In the genomic region with DNA sequence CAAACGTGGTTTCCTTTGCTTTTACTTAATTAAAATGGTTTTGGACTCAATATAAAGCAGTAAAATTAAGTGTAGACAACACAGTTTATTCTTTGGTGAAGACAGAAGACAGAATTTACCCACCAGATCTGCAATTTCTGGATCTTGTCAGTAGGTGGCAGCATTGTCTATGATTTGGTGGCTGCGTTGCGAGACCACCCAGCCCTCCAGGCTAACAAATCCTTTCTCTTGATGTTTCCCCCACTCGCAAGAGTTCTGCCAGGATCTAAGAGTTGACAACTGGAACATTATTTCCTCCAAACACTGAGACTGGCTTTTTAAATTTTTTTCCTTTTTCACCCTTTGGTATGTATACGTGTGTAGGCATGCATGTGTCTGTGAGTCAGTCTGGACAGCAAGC, we compare ENCODE assay signal across 8 mouse cellular contexts. TPM values are rescaled to one million over a fixed set of nuclear protein-coding genes. Genes with fewer than 3 reads are reported as not detected.
DNase-seq lines count a peak whose midpoint lies in the region; ATAC-seq and TF ChIP-seq lines count a peak whose summit lies in the region.

No protein-coding gene starts in this region.

- no peak overlapping the region for H3K27ac ChIP-seq in kidney, embryonic 16.5 days (ENCODE audit: low read length)
- no peak overlapping the region for H3K27ac ChIP-seq in ES-Bruce4 (ENCODE audit: insufficient read depth, low read length)
- no peak overlapping the region for H3K27ac ChIP-seq in lung, postnatal 0 days (ENCODE audit: low read length)

- no peak for TF ChIP-seq POLR2A in ES-Bruce4 (IDR thresholded peaks at IDR 0.05; ENCODE audit: insufficient read depth, low read length)

- WGBS in kidney, embryonic 16.5 days = 10% methylated on average over 5 of the region's 5 CpGs
- 4% methylated on average over 5 of the region's 5 CpGs for WGBS in lung, postnatal 0 days

- H3K4me3 ChIP-seq in kidney, embryonic 16.5 days (ENCODE audit: low read length) = no peak overlapping the region
- no peak overlapping the region for H3K4me3 ChIP-seq in ES-Bruce4 (ENCODE audit: low read depth, low read length)
- H3K4me3 ChIP-seq in lung, postnatal 0 days (ENCODE audit: low read depth, low read length) = no peak overlapping the region; the same call in 1 of the 2 replicates

- no peak for TF ChIP-seq EP300 in ES-Bruce4 (IDR thresholded peaks at IDR 0.05; ENCODE audit: insufficient read depth, low read depth, low read length)
- no peak for TF ChIP-seq EP300 in lung, postnatal 0 days (IDR thresholded peaks at IDR 0.05)

- H3K9me3 ChIP-seq in kidney, embryonic 16.5 days (ENCODE audit: low read length) = no peaks in the 10 kb centered on the region
- no peaks in the 10 kb centered on the region for H3K9me3 ChIP-seq in ES-Bruce4 (replicated peaks; ENCODE audit: control insufficient read depth, insufficient read depth, low read length, poor library complexity, severe bottlenecking)
- no peaks in the 10 kb centered on the region for H3K9me3 ChIP-seq in lung, postnatal 0 days (ENCODE audit: low read length)

- DNase-seq in kidney, adult 18-20 months = no peak
- DNase-seq in heart, postnatal 36 days = peak; percentile 39 to 54
- peak; percentile 71 for DNase-seq in lung, postnatal 0 days (ENCODE audit: low spot score)
- peak; percentile 70 for DNase-seq in splenic B cell, adult 2 months (ENCODE audit: low read depth, low spot score)
- no peak for DNase-seq in right cerebral cortex, postnatal 14 days

- peak; percentile 77 for TF ChIP-seq CTCF in ES-Bruce4 (IDR thresholded peaks at IDR 0.05; ENCODE audit: low read depth, low read length)
- TF ChIP-seq CTCF in lung, postnatal 0 days (IDR thresholded peaks at IDR 0.05) = peak; percentile 81

- H3K36me3 ChIP-seq in kidney, embryonic 16.5 days (ENCODE audit: insufficient read depth, low read length) = no peaks in the 10 kb centered on the region
- no peaks in the 10 kb centered on the region for H3K36me3 ChIP-seq in ES-Bruce4 (ENCODE audit: control insufficient read depth, insufficient read depth, low read length, poor library complexity, severe bottlenecking)
- no peaks in the 10 kb centered on the region for H3K36me3 ChIP-seq in lung, postnatal 0 days (ENCODE audit: insufficient read depth, low read length)
- H3K36me3 ChIP-seq in splenic B cell, adult 2 months (ENCODE audit: control insufficient read depth, insufficient read depth, low read length, poor library complexity, severe bottlenecking) = no peaks in the 10 kb centered on the region

- peaks cover 22% of the 10 kb centered on the region for H3K4me1 ChIP-seq in kidney, embryonic 16.5 days (ENCODE audit: insufficient read depth, low read length)
- H3K4me1 ChIP-seq in ES-Bruce4 (ENCODE audit: control insufficient read depth, insufficient read depth, low read length) = no peaks in the 10 kb centered on the region
- no peaks in the 10 kb centered on the region for H3K4me1 ChIP-seq in lung, postnatal 0 days (ENCODE audit: insufficient read depth, low read depth, low read length)

- no peak for ATAC-seq in kidney, embryonic 16.5 days (ENCODE audit: low FRiP score, low TSS enrichment)
- ATAC-seq in common myeloid progenitor, adult 5-6 weeks (replicated peaks; ENCODE audit: low read depth, poor library complexity, severe bottlenecking) = peak; percentile 70
- peak; percentile 37; the same call in 1 of the 2 replicates for ATAC-seq in lung, postnatal 0 days

- H3K27me3 ChIP-seq in kidney, embryonic 16.5 days (ENCODE audit: insufficient read depth, low read length) = no peaks in the 10 kb centered on the region
- H3K27me3 ChIP-seq in ES-Bruce4 (ENCODE audit: control insufficient read depth, insufficient read depth, low read length, poor library complexity, severe bottlenecking) = no peaks in the 10 kb centered on the region
- H3K27me3 ChIP-seq in lung, postnatal 0 days (replicated peaks; ENCODE audit: insufficient read depth, low read length) = no peaks in the 10 kb centered on the region
- H3K27me3 ChIP-seq in splenic B cell, adult 2 months (ENCODE audit: control insufficient read depth, insufficient read depth, low read length, poor library complexity, severe bottlenecking) = no peaks in the 10 kb centered on the region

- peak overlapping the region; percentile 19; the same call in 1 of the 2 replicates for H3K4me2 ChIP-seq in kidney, embryonic 16.5 days (replicated peaks; ENCODE audit: low read depth, low read length)
- H3K4me2 ChIP-seq in lung, postnatal 0 days (replicated peaks; ENCODE audit: low read depth, low read length) = peak overlapping the region; percentile 30; the same call in 1 of the 2 replicates

- H3K9ac ChIP-seq in kidney, embryonic 16.5 days (replicated peaks; ENCODE audit: low read length) = no peak overlapping the region; the same call in 1 of the 2 replicates
- H3K9ac ChIP-seq in ES-Bruce4 (ENCODE audit: low read depth, poor library complexity, severe bottlenecking) = no peak overlapping the region
- H3K9ac ChIP-seq in lung, postnatal 0 days (replicated peaks; ENCODE audit: low read depth) = no peak overlapping the region

- intact Hi-C loops in heart, postnatal 36 days (cut with DNase I) = loop anchor here (1.0 to 10.0 kb wide), 6 partner anchors 223 to 835 kb away; partner anchors contain the start of gene Rad52

RNA-seq across cellular contexts. Expression of gene Fbxl14, which starts 10.3 kb away (rescaled TPM):
- 5.0 and 5.1 TPM in 2 replicates for polyA plus RNA-seq in kidney, embryonic 16.5 days (2015; fragmentation: Nextera tagmentation; extraction: Ambion mirVana)
- 30.9 and 37.9 TPM in 2 replicates for polyA plus RNA-seq in ES-Bruce4 (2011; ENCODE audit: insufficient read depth, insufficient read length, low read depth, missing spikeins)
- 39.2 and 48.1 TPM in 2 replicates for total RNA-seq in common myeloid progenitor, adult 5-6 weeks (2017)
- 10 to 100 TPM; 14.1 to 16.5 TPM for total RNA-seq in heart, postnatal 36 days (2021)
- polyA plus RNA-seq in lung, postnatal 0 days (2015; fragmentation: Nextera tagmentation; extraction: Ambion mirVana) = 3.9 and 4.5 TPM in 2 replicates

RNA-seq across cellular contexts. Expression of gene Wnt5b, which starts 54.4 kb away (rescaled TPM):
- polyA plus RNA-seq in kidney, embryonic 16.5 days (2015; fragmentation: Nextera tagmentation; extraction: Ambion mirVana) = 9.6 and 10.1 TPM in 2 replicates
- 2.5 and 2.8 TPM in 2 replicates for polyA plus RNA-seq in ES-Bruce4 (2011; ENCODE audit: insufficient read depth, insufficient read length, low read depth, missing spikeins)
- 0.82 TPM in 1 of 2 replicates, not detected in the other for total RNA-seq in common myeloid progenitor, adult 5-6 weeks (2017)
- total RNA-seq in heart, postnatal 36 days (2021) = 1 to 10 TPM; 2.3 to 5.3 TPM
- 4.8 and 6.6 TPM in 2 replicates for polyA plus RNA-seq in lung, postnatal 0 days (2015; fragmentation: Nextera tagmentation; extraction: Ambion mirVana)

Comparison
In these comparisons a context has a peak if more than half of its experiments do, and no peak if none do; other contexts are left out.
1. DNase-seq: peak in heart, postnatal 36 days (2 of 2), lung, postnatal 0 days (single experiment) and splenic B cell, adult 2 months (single experiment); none in kidney, adult 18-20 months (single experiment) and right cerebral cortex, postnatal 14 days (single experiment).